Mouse (Mus musculus): ENCODE data around the gene Dnah12.

- TF ChIP-seq GATA1 (IDR thresholded peaks at IDR 0.05; ENCODE audit: low read depth, low read length): peak; percentile 66
- TF ChIP-seq POLR2A (IDR thresholded peaks at IDR 0.05; ENCODE audit: control insufficient read depth in 1 of 2, insufficient read depth in 1 of 2, low read depth in 1 of 2, low read length in 2 of 2, poor library complexity in 1 of 2): no peak
- TF ChIP-seq CTCF (IDR thresholded peaks at IDR 0.05 in 2 of 3, conservative IDR thresholded peaks at IDR 0.05 in 1 of 3; ENCODE audit: control insufficient read depth in 1 of 3, insufficient read depth in 1 of 3, low read depth in 2 of 3, low read length in 3 of 3, poor library complexity in 1 of 3, severe bottlenecking in 1 of 3): no peak
- TF ChIP-seq MAX (IDR thresholded peaks at IDR 0.05; ENCODE audit: low read length): no peak
- TF ChIP-seq POLR2AphosphoS5 (IDR thresholded peaks at IDR 0.05; ENCODE audit: borderline replicate concordance, low read depth, low read length): no peak
- TF ChIP-seq MYB (IDR thresholded peaks at IDR 0.05; ENCODE audit: low read depth, low read length): no peak
- TF ChIP-seq MEF2A (IDR thresholded peaks at IDR 0.05; ENCODE audit: extremely low read depth, insufficient replicate concordance, low read depth, low read length, poor library complexity, severe bottlenecking): no peak
- TF ChIP-seq MAFK (IDR thresholded peaks at IDR 0.05; ENCODE audit: borderline replicate concordance, low read depth, low read length): no peak
- TF ChIP-seq POLR2AphosphoS2 (IDR thresholded peaks at IDR 0.05; ENCODE audit: low read length): no peak
- no peak for TF ChIP-seq CHD2 (IDR thresholded peaks at IDR 0.05; ENCODE audit: low read length)
- no peak for TF ChIP-seq MXI1 (IDR thresholded peaks at IDR 0.05; ENCODE audit: low read depth, low read length)
- TF ChIP-seq MAZ (IDR thresholded peaks at IDR 0.05; ENCODE audit: low read depth, low read length): no peak
- no peak for TF ChIP-seq MYC (IDR thresholded peaks at IDR 0.05; ENCODE audit: low read depth, low read length)
- no peak for TF ChIP-seq RCOR1 (IDR thresholded peaks at IDR 0.05; ENCODE audit: low read depth, low read length)
Observed at GRCm38 (mm10) chr14:26798330-26798729, 105.3 kb downstream of the Dnah12 start.

Data from MEL (cell line).